Mouse (Mus musculus) left cerebral cortex, adult 2 months (tissue): ENCODE results near the gene Alad. TPM values are rescaled to one million over a fixed set of nuclear protein-coding genes. Genes with fewer than 3 reads are reported as not detected.

ENCODE experiments used
- DNase-seq, 2 experiments: peaks; one replicate each; pipeline ENCODE4 v3.0.0; 2021 to 2022; ENCODE audit warnings: low spot score in 2 of 2, mixed read lengths in 1 of 2; ENCODE audit errors: extremely low spot score in 1 of 2
- H3K27ac ChIP-seq: fragments of 200-600 bp; 2 replicates; pipeline ENCODE4 v1.8.1; 2022
- H3K4me3 ChIP-seq: fragments of 200-600 bp; 2 replicates; pipeline ENCODE4 v1.8.1; 2022
- CTCF ChIP-seq: fragments of 200-600 bp; IDR thresholded peaks from 2 replicates; pipeline ENCODE4 v1.8.1; 2022; ENCODE audit warnings: antibody characterized with exemption, mild to moderate bottlenecking, moderate library complexity
- intact Hi-C: fragments of 180-260 bp; cut with DNase I; formaldehyde crosslinking; loops from one replicate; pipeline ENCODE4 v1.15.1; 2025
- total RNA-seq, 2 experiments: library from RNA; stranded (reverse); gene quantifications; 2 replicates each; pipeline ENCODE4 v1.2.3; 2021

Gene Alad
- total RNA-seq, 2 experiments from 2014 or later: 32.1 to 34.0 TPM

DNA sequence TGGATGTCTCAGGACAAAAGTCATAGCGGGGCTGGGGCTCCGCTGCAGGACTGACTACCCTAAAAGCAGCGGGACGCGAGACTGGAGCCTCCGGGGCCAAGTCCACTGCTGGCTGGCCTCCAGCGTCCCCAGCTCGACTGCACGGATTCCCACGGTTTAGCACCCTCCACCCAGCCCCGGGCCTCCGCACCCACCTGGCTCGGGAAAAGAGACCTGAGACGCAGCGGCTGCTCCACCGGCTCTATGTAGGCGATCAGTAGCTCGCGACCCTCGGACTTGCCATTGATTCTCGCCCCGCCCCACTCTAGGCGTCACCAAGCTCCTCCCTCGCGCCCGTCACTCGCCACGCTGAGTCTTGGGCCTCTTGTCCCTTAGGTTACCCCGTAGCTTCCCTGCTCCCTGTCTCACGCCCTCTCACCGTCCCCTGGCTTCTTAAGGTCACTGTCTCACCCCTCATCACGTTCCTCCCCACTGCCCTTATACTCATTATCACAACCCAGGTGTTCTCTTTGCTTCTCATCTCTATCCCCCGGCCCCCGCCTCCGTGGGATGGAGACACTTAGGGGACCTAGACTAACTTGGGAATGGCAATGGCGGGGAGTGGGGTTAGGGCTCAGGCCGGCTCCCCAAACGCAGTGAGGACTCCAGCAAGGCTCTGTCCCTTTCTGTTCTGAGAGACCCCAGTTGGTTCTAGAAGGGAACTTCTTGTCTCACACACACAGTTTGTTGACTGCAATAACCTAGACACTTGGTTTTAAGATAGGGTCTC lies 17.6 kb downstream of the Alad start:
- TF ChIP-seq CTCF: no peak
- DNase-seq: peak; percentile 88
- H3K4me3 ChIP-seq: peak overlapping the region; percentile 82
- intact Hi-C loops: loop anchor here (1.0 to 5.0 kb wide), 2 partner anchors 23 to 95 kb away; partner anchors contain the start of genes 4933430I17Rik, Cdc26, Pole3 and Prpf4
- peak overlapping the region; percentile 95 for H3K27ac ChIP-seq

DNA sequence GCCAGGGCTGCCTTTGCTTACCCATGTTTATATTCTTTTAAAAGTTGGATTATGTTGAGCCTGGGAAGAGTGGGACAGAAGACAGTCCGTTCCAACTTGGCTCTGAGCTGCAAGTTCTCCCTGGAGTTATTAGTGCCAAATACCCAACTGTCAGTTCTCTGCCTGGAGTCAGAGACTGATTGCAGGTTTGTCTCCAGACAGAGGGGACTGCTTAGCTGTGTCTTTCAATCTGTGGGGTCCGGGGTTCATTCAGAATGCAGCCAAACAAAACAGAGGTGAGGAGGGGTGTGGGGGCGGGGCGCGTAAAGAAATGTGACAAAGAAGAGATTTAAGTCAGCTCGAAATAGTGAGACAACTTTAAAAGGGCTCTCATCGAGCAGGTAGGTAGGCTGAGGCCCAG lies 18.2 kb downstream of the Alad start:
- Histone ChIP-seq H3K27ac (peak overlapping the region; percentile 95), H3K4me3 (peak overlapping the region; percentile 82)
- intact Hi-C loops: loop anchor here (5.0 kb wide), 1 partner anchor 94 kb away; the partner anchor contains the start of genes Cdc26 and Prpf4
- DNase-seq: no peak
- TF ChIP-seq CTCF: no peak

DNA sequence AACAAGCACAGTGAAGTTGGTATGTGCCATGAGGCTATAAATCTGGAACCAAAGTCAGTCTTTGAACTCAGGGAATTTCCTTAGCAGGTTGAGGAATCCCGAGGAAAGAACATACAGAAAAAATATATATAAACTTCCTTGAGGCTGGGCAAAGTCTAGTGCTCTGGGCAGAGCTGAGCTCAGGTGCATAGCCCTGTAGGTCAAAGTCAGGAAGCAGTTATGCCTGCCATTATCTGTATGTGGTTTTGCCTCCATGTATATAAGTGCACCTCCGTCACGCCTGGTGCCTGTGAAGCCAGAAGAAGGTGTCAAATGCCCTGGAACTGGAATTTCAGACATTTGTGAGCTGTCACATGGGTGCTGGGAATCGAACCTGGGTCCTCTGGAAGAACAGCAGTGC lies 18.9 kb downstream of the Alad start:
- H3K27ac ChIP-seq: no peak overlapping the region
- no peak for DNase-seq
- intact Hi-C loops: loop anchor here (5.0 kb wide), 1 partner anchor 93 kb away; the partner anchor contains the start of genes Cdc26 and Prpf4
- no peak overlapping the region for H3K4me3 ChIP-seq
- no peak for TF ChIP-seq CTCF

DNA sequence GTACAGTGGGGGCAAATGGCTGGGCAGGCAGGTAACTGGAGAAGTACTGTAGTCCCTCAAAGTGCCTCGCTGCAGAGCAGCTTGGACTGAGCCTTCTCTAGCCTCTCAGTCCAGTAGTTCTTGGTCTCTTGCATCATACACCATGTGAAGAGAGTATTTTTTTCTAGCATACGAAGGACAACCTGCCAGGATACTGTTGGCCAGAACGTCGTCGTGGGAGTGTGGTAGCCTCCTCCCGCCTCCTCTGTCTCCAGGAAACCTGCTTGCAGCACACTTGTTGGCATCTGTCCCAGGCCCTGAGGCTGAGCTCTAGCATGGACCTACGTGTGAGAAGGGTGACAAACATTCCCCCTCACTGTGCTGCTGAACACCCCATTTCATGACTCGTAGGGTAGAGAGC lies 22.9 kb downstream of the Alad start:
- Histone ChIP-seq H3K4me3 (no peak overlapping the region), H3K27ac (no peak overlapping the region)
- DNase-seq: peak; percentile 53 to 65
- intact Hi-C loops: loop anchor here (1.0 to 5.0 kb wide), 2 partner anchors 25 to 40 kb away; no protein-coding TSS in a partner anchor
- TF ChIP-seq CTCF: no peak

DNA sequence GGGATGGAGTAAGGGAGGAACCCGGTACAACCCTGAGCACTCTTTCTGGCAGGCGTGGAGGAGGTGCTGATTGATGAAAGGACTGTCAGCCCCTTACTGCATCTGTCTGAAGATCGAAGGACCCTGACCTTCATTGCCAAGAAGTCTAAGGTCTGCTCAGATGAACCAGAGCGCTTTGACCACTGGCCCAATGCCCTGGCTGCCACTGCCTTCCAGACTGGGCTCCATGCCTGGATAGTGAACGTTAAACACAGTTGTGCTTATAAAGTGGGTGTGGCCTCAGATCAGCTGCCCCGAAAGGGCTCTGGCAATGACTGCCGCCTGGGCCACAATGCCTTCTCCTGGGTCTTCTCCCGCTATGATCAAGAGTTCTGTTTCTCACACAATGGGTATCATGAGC lies 23.8 kb downstream of the Alad start:
- no peak overlapping the region for H3K27ac ChIP-seq
- H3K4me3 ChIP-seq: no peak overlapping the region
- DNase-seq: no peak
- no peak for TF ChIP-seq CTCF
- intact Hi-C loops: loop anchor here (1.0 to 5.0 kb wide), 2 partner anchors 24 to 39 kb away; no protein-coding TSS in a partner anchor

DNA sequence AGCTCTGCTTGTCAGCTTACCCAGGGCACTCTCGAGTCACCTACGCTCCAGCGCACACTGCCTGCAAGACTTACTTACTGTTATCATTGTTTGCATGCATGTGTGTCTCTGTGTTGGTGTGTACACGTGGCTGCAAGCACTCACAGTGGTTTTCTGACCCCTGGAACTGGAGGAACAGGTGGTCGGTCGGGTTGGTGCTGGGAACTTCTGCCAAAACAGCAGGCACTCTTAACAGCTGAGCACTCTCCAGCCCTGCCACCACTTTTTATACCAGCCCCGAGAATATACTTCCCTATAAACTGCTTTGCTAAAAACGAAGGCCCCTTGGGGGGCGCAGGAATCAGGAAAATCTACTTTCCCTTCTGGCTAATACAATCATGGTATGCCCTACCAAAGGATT lies 25.5 kb downstream of the Alad start:
- DNase-seq: no peak
- TF ChIP-seq CTCF: no peak
- intact Hi-C loops: no loop called here
- Histone ChIP-seq H3K4me3 (no peak overlapping the region), H3K27ac (no peak overlapping the region)

DNA sequence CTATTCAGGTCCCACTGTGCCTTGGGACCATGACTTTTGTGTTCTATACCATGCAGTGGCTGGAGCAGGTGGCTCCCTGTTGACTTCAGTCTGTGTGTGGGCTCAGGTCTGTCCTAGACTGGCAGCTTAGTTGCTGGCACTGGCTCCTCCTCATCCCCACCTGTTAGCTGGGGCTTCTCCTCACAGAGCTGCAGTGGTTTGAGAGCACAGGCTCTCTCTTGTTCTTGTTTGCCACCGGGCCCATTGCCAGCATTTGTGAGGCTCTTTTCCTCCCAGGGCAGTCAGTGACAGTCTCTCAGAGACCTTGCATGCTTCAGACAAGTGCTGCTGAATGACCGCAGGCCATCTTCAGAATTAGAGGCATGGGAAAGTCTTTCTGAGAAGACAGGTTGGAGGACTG lies 27.0 kb downstream of the Alad start:
- no peak for DNase-seq
- intact Hi-C loops: no loop called here
- H3K4me3 ChIP-seq: no peak overlapping the region
- peak overlapping the region; percentile 6; the same call in 1 of the 2 replicates for H3K27ac ChIP-seq
- TF ChIP-seq CTCF: no peak

DNA sequence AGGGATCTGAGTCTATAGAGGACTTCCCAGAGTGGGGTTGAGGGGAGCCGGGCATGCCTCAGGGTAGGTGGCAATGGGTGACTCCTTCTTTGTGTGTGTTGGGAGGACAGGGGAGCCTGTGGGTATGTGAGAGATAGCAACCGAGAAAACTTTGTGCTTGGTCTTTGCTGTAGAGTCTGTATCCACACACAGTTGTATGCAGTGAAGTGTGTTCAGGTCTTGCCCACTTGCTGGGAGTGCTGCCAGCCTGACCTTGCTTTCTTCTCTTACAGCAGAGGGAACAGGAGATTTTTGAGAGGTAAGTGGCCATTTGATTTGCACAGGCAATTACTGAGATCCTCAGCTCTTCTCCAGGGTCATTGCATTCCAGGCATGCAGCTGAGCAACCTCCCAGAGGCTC lies 31.8 kb downstream of the Alad start:
- no peak overlapping the region for H3K4me3 ChIP-seq
- DNase-seq: no peak
- intact Hi-C loops: no loop called here
- no peak overlapping the region for H3K27ac ChIP-seq
- no peak for TF ChIP-seq CTCF

DNA sequence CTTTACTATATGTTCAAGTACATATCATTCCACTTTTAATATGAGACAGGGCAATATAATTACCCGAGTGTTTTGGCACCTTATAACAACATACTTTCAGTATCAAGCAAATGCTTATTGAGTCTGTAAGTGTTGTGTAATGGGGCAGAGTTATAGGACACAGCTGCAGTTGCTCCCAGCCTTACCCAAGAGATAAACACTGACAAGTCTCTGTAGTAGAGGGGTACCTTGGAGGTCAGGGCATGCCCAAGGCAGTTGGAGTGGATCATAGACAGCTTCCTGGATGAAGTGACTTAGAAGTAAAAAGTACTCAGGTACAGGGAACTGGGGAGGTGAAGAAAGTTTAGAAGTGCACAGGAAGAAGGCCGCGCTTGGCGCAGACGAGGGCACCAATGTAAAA lies 32.5 kb downstream of the Alad start:
- DNase-seq: no peak
- no peak overlapping the region for H3K4me3 ChIP-seq
- no peak overlapping the region for H3K27ac ChIP-seq
- intact Hi-C loops: no loop called here
- no peak for TF ChIP-seq CTCF

DNA sequence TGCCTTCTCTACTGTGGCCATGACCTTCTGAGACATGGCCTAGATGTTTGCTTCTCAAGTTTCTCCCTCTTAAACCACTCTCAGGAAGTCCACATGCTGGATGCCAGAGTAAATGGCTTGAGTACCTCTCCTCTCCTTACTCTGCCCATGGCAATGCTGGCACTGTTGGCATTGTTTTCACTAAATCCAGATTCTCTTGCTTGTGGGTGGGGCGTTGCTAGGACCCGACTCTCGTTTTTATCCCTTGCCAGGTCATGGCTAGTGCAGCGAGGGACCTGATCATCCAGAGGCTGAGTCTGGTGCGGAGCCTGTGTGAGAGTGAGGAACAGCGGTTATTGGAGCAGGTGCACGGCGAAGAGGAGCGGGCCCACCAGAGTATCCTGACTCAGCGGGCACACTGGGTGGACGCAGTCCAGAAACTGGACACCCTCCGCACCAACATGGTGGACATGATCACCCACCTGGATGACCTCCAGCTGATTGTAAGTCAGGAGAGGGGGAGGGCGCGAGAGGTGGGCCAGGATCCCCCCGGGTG lies 33.5 kb downstream of the Alad start:
- no peak for DNase-seq
- Histone ChIP-seq H3K4me3 (no peak overlapping the region), H3K27ac (no peak overlapping the region)
- no peak for TF ChIP-seq CTCF
- intact Hi-C loops: no loop called here

DNA sequence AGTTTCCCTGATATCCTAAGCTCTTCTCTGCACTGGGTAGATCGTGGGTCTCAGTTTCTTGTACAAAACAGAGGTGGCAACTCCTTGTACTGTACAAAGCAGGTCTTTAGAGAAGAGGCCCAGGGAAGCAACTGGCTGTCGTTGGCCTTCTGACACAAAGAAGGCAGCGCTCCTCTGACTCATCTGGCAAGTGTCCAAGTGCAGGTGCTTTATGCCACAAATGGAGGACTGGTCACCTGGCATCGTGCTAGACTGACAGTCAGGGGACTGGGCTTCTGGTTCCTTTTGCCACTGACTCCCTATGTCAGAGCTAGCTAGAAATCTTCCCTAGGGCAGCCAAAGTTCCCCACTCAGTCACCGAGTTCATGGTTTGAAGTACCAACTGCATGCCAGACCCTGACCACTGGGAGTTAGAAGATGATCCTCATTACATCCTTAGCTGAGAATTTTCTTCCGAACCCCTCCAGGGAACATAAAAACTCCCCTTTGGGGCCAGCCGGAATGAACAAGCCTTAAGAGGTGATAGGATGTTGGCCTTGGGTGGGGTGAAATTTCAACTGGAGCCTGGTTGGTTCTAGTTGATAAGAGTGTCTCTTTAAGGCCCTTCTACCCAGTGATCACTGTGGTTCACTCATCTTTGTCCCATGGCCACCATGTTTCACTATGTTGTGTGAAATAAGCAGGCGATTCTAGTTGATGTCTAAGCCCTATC lies 34.1 kb downstream of the Alad start:
- Histone ChIP-seq H3K4me3 (no peak overlapping the region), H3K27ac (no peak overlapping the region)
- no peak for DNase-seq
- no peak for TF ChIP-seq CTCF
- intact Hi-C loops: no loop called here

DNA sequence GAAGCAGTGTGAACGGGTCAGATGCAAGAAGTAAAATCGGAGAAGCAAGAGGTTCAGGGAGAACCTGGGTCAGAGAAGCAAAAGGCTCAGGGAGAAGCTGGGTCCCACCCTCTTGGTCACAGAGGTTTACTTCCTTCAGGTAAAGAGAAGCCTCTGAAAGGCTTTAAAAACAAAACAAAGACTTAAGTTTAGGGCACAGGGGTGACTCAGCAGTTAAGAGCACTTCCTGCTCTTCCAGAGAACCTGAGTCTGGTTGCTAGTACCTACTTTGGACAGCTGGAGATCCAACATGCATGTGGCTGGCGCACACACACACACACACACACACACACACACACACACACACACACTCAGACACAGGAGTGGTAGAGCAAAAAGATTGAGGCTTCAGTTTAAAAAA lies 34.8 kb downstream of the Alad start:
- intact Hi-C loops: no loop called here
- no peak for TF ChIP-seq CTCF
- no peak for DNase-seq

More for the DNA sequence above, 34.8 kb downstream of the Alad start:
- Histone ChIP-seq H3K27ac (no peak overlapping the region), H3K4me3 (no peak overlapping the region)
